9 mouse cellular contexts compared by ENCODE assay signal in the genomic region with DNA sequence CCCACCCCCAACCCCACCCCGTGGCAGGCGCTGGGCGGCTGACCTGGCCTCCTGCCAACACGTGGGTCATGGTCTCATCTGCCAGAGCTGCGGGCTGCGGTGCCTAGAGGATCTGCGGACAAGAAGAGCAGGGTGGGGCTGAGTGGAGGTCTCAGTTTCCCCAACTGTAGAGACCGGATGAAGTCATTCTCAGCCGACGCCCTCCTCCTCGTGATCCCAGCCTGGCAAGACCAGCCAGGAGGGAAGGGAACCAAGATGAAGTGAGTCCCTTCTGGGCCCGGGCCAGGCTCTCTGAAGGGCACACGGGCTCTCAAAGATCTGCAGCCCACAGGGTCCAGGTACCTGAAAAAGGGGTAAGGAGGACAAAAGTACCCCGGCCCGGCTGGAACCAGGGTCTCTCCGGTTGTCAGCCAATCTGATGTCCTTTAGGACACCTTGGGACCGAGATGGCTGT. TPM values are rescaled to one million over a fixed set of nuclear protein-coding genes. Genes with fewer than 3 reads are reported as not detected.
DNase-seq lines count a peak whose midpoint lies in the region; ATAC-seq lines count a peak whose summit lies in the region.
"Had no signal": no experiment of that assay in that cellular context is flagged by ENCODE, and none has a peak within 500 bp of the region (broad histone marks: within the 10 kb centered on the region; RNA-seq: fewer than 3 reads in every experiment).

No protein-coding gene starts in this region.

- peak overlapping the region; percentile 69 for H3K4me3 ChIP-seq in erythroblast, embryonic 14.5 days (replicated peaks)

- peaks cover 72% of the 10 kb centered on the region for H3K27me3 ChIP-seq in erythroblast, embryonic 14.5 days (ENCODE audit: control insufficient read depth)

- peaks cover 2% of the 10 kb centered on the region; the same call in 1 of the 2 replicates for H3K9me3 ChIP-seq in erythroblast, embryonic 14.5 days (ENCODE audit: control insufficient read depth, low read length)

- peak; percentile 41 for DNase-seq in retina, postnatal 1 day
- DNase-seq in retina, embryonic 14.5 days (ENCODE audit: low spot score): no peak
- peak; percentile 33 for DNase-seq in liver
- DNase-seq in testis, postnatal 10 days (ENCODE audit: low spot score): peak; percentile 64
- DNase-seq in cerebellum, adult 11 months: no peak
- no peak for DNase-seq in c-Kit-positive CD71-positive TER-119-positive erythroid progenitor cells, embryonic 14.5 days (ENCODE audit: low spot score)
- DNase-seq: cerebellum, adult 8-10 months had no signal

- H3K4me1 ChIP-seq in erythroblast, embryonic 14.5 days (ENCODE audit: control insufficient read depth): peaks cover 71% of the 10 kb centered on the region

- ATAC-seq in erythroblast, adult 5-6 weeks (replicated peaks; ENCODE audit: low FRiP score, poor library complexity, severe bottlenecking): no peak

- H3K36me3 ChIP-seq in erythroblast, embryonic 14.5 days (ENCODE audit: control insufficient read depth): no peaks in the 10 kb centered on the region

RNA-seq across cellular contexts. Expression of a gene that starts 0.7 kb away (rescaled TPM):
- polyA plus RNA-seq in erythroblast, embryonic 14.5 days (2012): 2.2 and 2.6 TPM in 2 replicates
- total RNA-seq in erythroblast, adult 5-6 weeks (2015; ENCODE audit: low replicate concordance): 0.21 and 0.77 TPM in 2 replicates
- 0.17 TPM in 1 of 2 replicates, not detected in the other for total RNA-seq in erythroblast, adult 5-6 weeks (2017; ENCODE audit: low replicate concordance)

RNA-seq across cellular contexts. Expression of a gene that starts 8.7 kb away (rescaled TPM):
- not detected in 2 replicates for polyA plus RNA-seq in erythroblast, embryonic 14.5 days (2012)
- not detected in 2 replicates for total RNA-seq in erythroblast, adult 5-6 weeks (2015; ENCODE audit: low replicate concordance)
- not detected in 2 replicates for total RNA-seq in erythroblast, adult 5-6 weeks (2017; ENCODE audit: low replicate concordance)

RNA-seq across cellular contexts. Expression of a gene that starts 17.8 kb away (rescaled TPM):
- 18.8 and 21.4 TPM in 2 replicates for polyA plus RNA-seq in erythroblast, embryonic 14.5 days (2012)
- 1.7 and 6.0 TPM in 2 replicates for total RNA-seq in erythroblast, adult 5-6 weeks (2015; ENCODE audit: low replicate concordance)
- total RNA-seq in erythroblast, adult 5-6 weeks (2017; ENCODE audit: low replicate concordance): 2.0 and 4.5 TPM in 2 replicates

RNA-seq across cellular contexts. Expression of a gene that starts 18.2 kb away (rescaled TPM):
- 0.55 and 0.65 TPM in 2 replicates for polyA plus RNA-seq in erythroblast, embryonic 14.5 days (2012)
- 1.0 TPM in 1 of 2 replicates, not detected in the other for total RNA-seq in erythroblast, adult 5-6 weeks (2015; ENCODE audit: low replicate concordance)
- not detected in 2 replicates for total RNA-seq in erythroblast, adult 5-6 weeks (2017; ENCODE audit: low replicate concordance)

RNA-seq across cellular contexts. Expression of a gene that starts 27.2 kb away (rescaled TPM):
- polyA plus RNA-seq in erythroblast, embryonic 14.5 days (2012): 10.6 and 12.9 TPM in 2 replicates
- total RNA-seq in erythroblast, adult 5-6 weeks (2015; ENCODE audit: low replicate concordance): 6.1 and 12.7 TPM in 2 replicates
- 3.5 and 3.7 TPM in 2 replicates for total RNA-seq in erythroblast, adult 5-6 weeks (2017; ENCODE audit: low replicate concordance)

Comparison
In these comparisons a context has a peak if more than half of its experiments do, and no peak if none do; other contexts are left out.
1. DNase-seq: peak in retina, postnatal 1 day (single experiment), liver (single experiment) and testis, postnatal 10 days (single experiment); none in retina, embryonic 14.5 days (single experiment), cerebellum, adult 11 months (single experiment) and c-Kit-positive CD71-positive TER-119-positive erythroid progenitor cells, embryonic 14.5 days (single experiment).